Mouse (Mus musculus) liver, adult 2 months (tissue): ENCODE data around the gene Arsa. TPM values are rescaled to one million over a fixed set of nuclear protein-coding genes. Genes with fewer than 3 reads are reported as not detected.

ENCODE experiments used
- DNase-seq: peaks from one replicate; pipeline ENCODE4 v3.0.0-alpha.2; 2011; ENCODE audit warnings: low read depth, low spot score; ENCODE audit errors: extremely low read depth
- H3K27ac ChIP-seq: fragments of 200-500 bp; replicated peaks from 2 replicates; pipeline ENCODE4 v1.5.1; 2012; ENCODE audit warnings: low read depth, mild to moderate bottlenecking, control low read depth, inconsistent platforms, low read length; ENCODE audit not compliant: insufficient read depth
- H3K27me3 ChIP-seq: fragments of 200-500 bp; 2 replicates; pipeline ENCODE4 v1.6.1; 2012; ENCODE audit warnings: mild to moderate bottlenecking, moderate library complexity, low read length, inconsistent platforms; ENCODE audit not compliant: control insufficient read depth, insufficient read depth
- H3K36me3 ChIP-seq: fragments of 200-500 bp; 2 replicates; pipeline ENCODE4 v1.6.1; 2012; ENCODE audit warnings: low read length, inconsistent platforms; ENCODE audit not compliant: control insufficient read depth, insufficient read depth
- H3K4me1 ChIP-seq: fragments of 200-500 bp; 2 replicates; pipeline ENCODE4 v1.6.1; 2011; ENCODE audit warnings: low read length; ENCODE audit not compliant: control insufficient read depth, insufficient read depth
- H3K4me3 ChIP-seq: fragments of 200-500 bp; 2 replicates; pipeline ENCODE4 v1.5.1; 2011; ENCODE audit warnings: low read depth, mild to moderate bottlenecking, control low read depth, low read length, moderate library complexity; ENCODE audit not compliant: insufficient read depth
- H3K79me2 ChIP-seq: fragments of 200-500 bp; 2 replicates; pipeline ENCODE4 v1.6.1; 2012; ENCODE audit warnings: inconsistent platforms, mild to moderate bottlenecking, low read length, moderate library complexity; ENCODE audit not compliant: control insufficient read depth, insufficient read depth
- H3K9ac ChIP-seq: fragments of 200-500 bp; 2 replicates; pipeline ENCODE4 v1.6.1; 2012; ENCODE audit warnings: low read depth, mild to moderate bottlenecking, control low read depth, inconsistent platforms, low read length
- CTCF ChIP-seq: fragments of 200-500 bp; IDR thresholded peaks from 2 replicates; pipeline ENCODE4 v1.5.1; 2011; ENCODE audit warnings: low read depth, low read length, control low read depth
- POLR2A ChIP-seq: fragments of 200-500 bp; IDR thresholded peaks from 2 replicates; pipeline ENCODE4 v1.6.1; 2011; ENCODE audit warnings: low read length, control low read depth; ENCODE audit not compliant: insufficient read depth; ENCODE audit errors: extremely low read depth
- WGBS: fragments of 180-500 bp; shearing (Covaris S2); methylation state at CpG from one replicate; pipeline ENCODE4 v1.1.7; 2018; 5-methylcytosine and 5-hydroxymethylcytosine counted together
- polyA plus RNA-seq: library from polyadenylated mRNA; depleted of rRNA; stranded (reverse); fragments of >200 nt; gene quantifications from 2 replicates; pipeline ENCODE4 v1.2.3, GENCODE M21; 2012
- total RNA-seq: library from RNA; depleted of rRNA; stranded (reverse); fragments of >200 nt; gene quantifications from 2 replicates; pipeline ENCODE4 v1.2.3, GENCODE M21; 2014

The Arsa gene
- total and polyA plus RNA-seq, 2 experiments: 4.2 to 29.1 TPM

DNA sequence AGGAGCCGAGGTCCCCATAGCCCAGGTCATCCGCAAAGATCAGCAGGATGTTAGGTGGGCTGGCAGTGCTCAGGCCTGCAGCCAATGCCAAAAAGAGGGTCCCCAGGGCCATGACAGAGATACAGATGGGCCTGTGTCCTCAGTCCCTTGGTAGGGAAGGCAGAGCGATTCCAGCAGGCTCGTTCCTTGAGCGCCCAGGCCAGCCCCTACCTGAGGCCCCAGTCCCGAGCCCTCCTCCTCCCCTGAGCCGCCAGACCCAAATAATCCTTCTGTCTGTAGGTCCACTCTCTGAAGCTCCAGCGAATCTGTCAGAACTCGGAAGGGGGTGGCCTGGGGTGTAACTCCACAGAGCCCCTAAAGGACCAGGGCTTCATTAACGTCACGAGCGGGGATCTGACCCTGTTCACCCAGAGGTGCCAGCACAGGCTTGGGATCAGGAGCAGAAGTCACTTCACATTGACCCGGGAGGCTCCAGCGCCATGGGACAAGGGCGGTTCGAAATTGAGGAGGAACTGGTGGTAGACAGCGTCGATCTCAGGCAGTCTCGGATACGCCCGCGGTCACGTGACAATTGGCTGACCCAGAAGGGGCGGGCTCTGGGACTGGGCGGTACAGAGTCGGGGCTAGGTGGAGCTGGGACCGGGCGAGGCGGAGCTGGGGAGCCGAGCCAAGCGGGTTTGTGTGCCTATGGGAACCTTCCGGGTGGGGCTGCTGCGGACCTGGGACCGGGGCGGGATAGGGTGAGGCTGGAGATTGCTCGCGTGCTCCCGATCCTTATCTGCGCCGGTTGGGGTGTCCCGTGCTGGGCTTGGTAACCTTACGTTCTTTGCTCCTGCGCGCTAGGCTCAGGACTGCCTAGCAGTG, 1.4 kb downstream of the Arsa start:
- peak; percentile 48 for TF ChIP-seq POLR2A
- TF ChIP-seq CTCF: no peak
- 13% methylated on average over 44 of the region's 44 CpGs for WGBS
- H3K4me3 ChIP-seq: peak overlapping the region; percentile 71
- peaks cover 21% of the 10 kb centered on the region for H3K4me1 ChIP-seq
- H3K79me2 ChIP-seq: no peaks in the 10 kb centered on the region
- H3K27ac ChIP-seq: peak overlapping the region; percentile 67
- H3K9ac ChIP-seq: peak overlapping the region; percentile 75
- H3K27me3 ChIP-seq: no peaks in the 10 kb centered on the region
- peak; percentile 94 for DNase-seq
- no peaks in the 10 kb centered on the region for H3K36me3 ChIP-seq

DNA sequence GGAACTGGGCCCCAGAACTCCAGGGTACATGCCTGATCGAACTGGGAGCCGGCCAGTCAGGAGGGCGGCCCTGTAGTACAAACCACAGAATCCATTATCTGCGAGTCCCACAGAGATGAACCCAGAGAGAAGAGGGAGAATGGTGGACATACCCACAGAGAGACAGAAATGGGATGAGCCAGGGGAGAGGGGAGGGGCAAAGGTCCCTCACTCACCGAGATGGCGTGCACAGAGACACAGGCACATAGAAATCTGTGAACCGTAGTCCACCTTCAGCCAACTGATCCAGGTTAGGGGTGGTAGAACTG, 2.0 kb downstream of the Arsa start:
- Histone ChIP-seq H3K4me3 (peak overlapping the region; percentile 71; the same call in 1 of the 2 replicates), H3K27ac (no peak overlapping the region), H3K4me1 (peaks cover 16% of the 10 kb centered on the region), H3K27me3 (no peaks in the 10 kb centered on the region), H3K9ac (peak overlapping the region; percentile 75), H3K79me2 (no peaks in the 10 kb centered on the region), H3K36me3 (no peaks in the 10 kb centered on the region)
- 90% methylated on average over 7 of the region's 7 CpGs for WGBS
- DNase-seq: no peak
- no peak for TF ChIP-seq CTCF
- TF ChIP-seq POLR2A: no peak

DNA sequence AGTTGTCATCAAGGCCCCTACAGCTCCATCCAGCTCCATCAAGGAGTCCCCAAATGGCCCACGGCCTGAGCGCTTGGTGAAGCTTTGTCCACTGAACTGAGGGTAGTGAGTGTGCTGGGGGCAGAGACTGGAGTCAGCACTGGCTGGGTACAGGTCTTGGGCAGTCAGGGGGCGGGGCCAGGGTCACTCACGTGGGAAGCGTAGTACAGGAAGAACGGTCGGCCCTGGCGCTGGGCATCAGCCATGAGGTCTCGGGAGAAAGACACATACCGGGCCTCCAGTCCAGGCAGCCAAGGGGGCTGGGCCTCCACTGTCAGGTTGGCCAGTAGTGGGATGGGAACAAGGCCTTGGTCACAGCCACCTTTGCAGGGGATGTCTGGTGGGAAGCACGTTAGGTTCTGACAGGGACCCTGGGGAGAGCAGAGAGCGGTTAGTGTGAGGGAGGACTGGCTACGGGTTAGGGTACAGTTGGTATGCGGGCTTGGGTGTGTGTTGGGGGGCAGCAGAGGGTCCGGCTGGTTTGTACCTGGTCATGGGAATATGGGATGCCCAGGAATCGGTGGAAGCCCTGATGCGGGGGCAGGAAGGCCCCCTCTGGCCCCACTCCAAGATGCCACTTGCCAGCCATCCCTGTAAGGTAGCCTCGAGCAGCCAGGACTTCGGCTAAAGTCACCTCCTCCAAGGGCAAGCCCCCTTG, 2.5 kb downstream of the Arsa start:
- Histone ChIP-seq H3K4me1 (peaks cover 13% of the 10 kb centered on the region), H3K9ac (no peak overlapping the region), H3K27me3 (no peaks in the 10 kb centered on the region), H3K27ac (no peak overlapping the region), H3K36me3 (no peaks in the 10 kb centered on the region), H3K4me3 (no peak overlapping the region), H3K79me2 (no peaks in the 10 kb centered on the region)
- TF ChIP-seq CTCF: no peak
- TF ChIP-seq POLR2A: no peak
- no peak for DNase-seq
- 93% methylated on average over 19 of the region's 19 CpGs for WGBS

DNA sequence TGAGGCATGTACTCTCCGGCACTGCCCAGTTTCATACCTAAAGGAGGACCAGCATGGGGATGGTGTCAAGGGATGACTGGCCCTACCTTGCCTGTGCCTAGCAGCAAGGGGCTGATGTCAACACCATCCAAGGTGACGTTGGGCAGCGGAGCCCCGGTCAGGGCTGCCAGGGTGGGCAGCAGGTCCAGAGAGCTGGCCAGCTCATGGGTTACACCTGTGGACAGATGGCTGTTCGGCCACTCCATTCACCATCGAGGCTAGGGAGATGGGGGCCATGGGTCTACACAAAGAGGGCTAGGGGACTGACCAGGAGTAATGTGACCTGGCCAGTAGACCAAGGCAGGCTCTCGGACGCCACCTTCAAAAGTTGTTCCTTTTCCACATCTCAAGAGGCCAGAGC, 3.3 kb downstream of the Arsa start:
- WGBS: 94% methylated on average over 8 of the region's 8 CpGs
- Histone ChIP-seq H3K4me3 (no peak overlapping the region), H3K4me1 (peaks cover 13% of the 10 kb centered on the region), H3K27ac (no peak overlapping the region), H3K27me3 (no peaks in the 10 kb centered on the region), H3K9ac (no peak overlapping the region), H3K36me3 (no peaks in the 10 kb centered on the region), H3K79me2 (no peaks in the 10 kb centered on the region)
- DNase-seq: no peak
- TF ChIP-seq POLR2A (no peak), CTCF (no peak)

DNA sequence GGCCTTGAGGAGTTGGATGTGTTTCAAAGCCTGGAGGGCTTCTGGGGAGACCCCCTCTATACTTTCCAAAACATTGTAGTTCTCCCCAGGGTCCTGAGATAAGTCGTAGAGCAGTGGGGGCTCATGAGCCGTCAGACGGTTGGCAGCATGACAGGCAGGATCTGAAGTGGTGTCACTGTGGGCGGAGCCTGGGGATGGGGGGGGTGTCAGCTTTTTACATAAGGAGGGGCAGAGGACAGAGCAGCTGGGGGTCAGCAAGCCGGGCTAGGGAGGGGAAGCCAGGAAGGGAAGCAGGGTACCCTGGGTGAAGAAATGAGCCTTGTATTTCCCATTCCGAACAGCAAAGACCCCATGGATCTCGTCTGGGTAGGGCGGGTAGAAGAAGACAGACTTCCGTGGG, 3.9 kb downstream of the Arsa start:
- H3K27me3 ChIP-seq: no peaks in the 10 kb centered on the region
- DNase-seq: no peak
- no peaks in the 10 kb centered on the region for H3K79me2 ChIP-seq
- H3K4me3 ChIP-seq: no peak overlapping the region
- H3K27ac ChIP-seq: no peak overlapping the region
- no peak for TF ChIP-seq CTCF
- TF ChIP-seq POLR2A: no peak
- no peak overlapping the region for H3K9ac ChIP-seq
- 95% methylated on average over 9 of the region's 9 CpGs for WGBS
- no peaks in the 10 kb centered on the region for H3K36me3 ChIP-seq
- peaks cover 13% of the 10 kb centered on the region for H3K4me1 ChIP-seq

DNA sequence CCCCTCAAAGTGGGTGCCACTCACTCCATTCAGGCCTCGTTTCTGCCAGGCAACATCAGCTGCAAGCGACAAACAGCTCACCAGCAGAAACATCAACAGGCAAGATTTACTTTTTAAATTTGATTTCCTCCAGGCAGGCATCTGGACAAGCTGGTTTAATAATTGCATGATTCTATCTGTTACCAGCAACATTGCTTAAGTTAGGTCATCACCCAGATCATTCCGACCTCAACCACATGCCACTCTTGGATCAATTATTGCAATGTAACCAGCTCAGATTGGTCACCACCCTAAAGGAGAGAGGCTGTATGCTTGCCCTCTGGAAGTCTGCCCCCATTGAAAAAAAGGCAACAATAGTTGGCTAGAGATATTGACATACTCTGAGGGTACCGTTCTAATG, 5.7 kb downstream of the Arsa start:
- Histone ChIP-seq H3K9ac (no peak overlapping the region), H3K36me3 (no peaks in the 10 kb centered on the region), H3K4me1 (peaks cover 8% of the 10 kb centered on the region), H3K27me3 (no peaks in the 10 kb centered on the region), H3K4me3 (no peak overlapping the region), H3K79me2 (no peaks in the 10 kb centered on the region), H3K27ac (no peak overlapping the region)
- 42% methylated on average over 4 of the region's 4 CpGs for WGBS
- DNase-seq: peak; percentile 73
- TF ChIP-seq CTCF: no peak
- TF ChIP-seq POLR2A: no peak
